Mouse (Mus musculus) urinary bladder, postnatal 36 days (tissue): ENCODE data around the gene Plxna1.

Experiments
- DNase-seq, 2 experiments: peaks; one replicate each; pipeline ENCODE4 v3.0.0; 2022; ENCODE audit warnings: low spot score in 2 of 2, mixed read lengths in 1 of 2

Gene Plxna1

DNA sequence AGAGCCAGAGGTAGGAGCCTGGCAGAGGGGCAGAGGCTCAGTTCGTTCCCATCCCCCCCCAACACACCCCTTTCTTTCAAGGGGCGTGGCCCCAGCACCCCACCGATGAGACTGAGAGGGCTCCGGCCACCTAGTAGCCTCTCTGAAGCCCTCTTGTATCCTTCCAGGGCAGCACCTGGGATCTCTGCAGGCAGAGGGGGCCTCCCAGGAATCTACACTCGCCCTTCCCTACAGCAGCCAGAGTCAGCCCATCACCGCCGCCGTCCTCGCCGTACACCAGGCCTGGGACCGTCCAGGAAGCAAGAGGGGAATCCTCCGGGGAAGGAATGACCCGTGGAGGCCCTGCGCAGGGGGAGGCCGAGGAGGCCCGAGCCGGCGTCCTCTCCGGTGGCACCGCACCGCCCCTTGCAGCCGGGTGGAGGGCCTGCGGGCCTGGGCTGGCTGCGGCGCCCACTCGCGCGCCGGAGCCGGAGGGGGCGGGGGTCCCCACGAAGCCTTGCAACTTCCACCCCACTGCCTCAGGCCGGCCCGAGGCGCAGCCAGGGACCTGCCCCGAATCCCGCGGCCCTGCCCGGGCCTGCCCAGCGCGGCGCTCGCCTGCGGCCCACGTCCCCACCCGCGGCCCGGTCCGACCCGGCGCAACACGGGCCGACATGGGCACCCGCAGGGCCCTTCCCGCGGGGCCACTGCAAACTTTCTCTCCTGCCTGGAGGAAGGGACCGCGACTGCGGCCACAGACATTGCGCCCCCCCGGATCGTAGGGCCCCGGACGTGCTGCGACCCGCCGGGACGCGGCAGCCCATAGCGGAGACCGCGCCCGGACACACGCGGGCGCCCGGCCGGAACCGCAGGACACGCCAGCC, 771 bp downstream of the Plxna1 start:
- DNase-seq = peak; percentile 37

- DNase-seq = no peak
Observed at GRCm38 (mm10) chr6:89360709-89361417, 1.6 kb downstream of the Plxna1 start.

DNA sequence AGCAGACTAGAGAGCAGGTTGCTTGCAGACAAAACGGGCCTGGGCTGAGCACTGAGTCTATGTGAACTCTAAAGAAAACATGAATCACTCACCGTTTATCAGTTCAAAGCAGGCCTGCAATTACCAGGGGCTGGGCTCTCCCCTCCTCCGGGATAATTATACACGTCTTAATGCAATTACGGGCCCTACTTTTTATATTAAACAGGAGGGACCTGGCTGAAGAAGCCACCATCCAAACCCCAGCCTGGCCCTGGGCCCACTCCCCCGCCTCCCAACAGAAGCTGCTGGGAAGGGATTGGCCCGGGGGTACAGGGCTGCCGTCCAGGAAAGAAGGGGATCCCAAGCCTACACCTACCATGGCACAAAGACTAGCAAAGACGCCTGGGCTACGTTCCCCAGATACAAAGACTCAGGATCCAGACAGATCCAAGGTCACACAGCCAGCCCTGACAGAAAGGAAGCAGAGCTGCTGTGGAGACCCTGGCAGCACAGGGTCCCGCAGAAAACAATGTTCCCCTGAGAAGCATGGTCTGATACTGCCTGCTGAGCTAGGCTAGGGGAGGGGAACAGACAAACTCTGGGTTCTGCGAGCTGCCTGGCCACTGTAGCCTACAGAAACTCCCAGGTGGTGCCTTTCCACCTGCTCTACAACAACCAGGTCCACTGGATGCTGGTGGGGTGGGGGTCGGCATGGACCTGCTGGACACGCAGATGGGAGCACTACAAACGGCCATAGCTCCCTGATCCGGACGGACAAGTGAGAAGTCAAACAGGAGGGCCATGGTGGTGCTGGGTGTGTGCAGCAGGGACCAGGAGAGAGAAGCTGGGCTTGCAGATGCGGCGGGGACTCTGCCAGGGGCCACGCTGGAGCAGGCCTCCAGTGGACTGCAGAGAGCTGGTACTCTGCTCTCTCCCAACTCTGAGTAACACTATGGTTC, 2.4 kb downstream of the Plxna1 start:
- no peak for DNase-seq

- DNase-seq = peak in 1 of 2 experiments; percentile 51
Observed at GRCm38 (mm10) chr6:89359192-89359591, 3.2 kb downstream of the Plxna1 start.

DNA sequence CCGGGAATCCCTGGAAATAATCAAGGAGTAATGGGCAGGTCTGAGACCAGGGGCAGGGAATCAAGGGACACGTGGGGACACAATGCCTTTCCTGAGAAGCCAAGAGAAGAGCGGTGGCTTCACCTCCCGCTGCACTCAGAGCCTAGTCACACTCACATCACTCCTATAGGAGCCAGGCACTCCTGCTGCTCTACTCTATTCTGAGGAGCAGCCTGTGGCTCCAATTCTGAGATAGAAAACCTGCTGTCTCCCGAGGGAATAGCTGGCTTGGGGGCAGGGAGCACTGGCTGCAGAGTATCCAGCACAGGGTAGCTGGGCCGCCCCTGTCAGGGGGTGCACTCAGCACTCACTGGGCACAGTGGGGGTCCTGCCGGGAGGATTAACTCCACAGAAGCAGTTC, 6.8 kb downstream of the Plxna1 start:
- DNase-seq = no peak

- DNase-seq = no peak
Observed at GRCm38 (mm10) chr6:89354726-89355125, 7.7 kb downstream of the Plxna1 start.

DNA sequence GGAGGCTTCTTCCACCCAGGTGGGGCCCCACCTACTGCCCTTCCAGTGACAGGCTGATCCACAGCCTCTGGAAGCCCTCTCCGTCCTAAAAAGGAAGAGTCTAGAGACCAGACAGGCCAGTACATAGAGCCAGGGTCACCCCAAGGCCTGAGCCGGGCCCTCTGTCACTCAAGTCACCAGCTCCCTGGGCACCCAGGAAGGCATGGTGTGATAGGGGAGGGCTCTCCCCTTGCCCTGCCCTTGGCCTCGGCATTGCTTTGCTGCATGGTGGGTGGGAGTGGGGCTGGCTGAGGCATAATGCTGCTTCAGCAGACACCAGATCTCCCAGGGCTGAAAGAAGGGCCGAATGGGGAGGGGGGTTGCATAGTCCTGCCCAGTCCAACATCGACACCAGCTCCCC, 8.3 kb downstream of the Plxna1 start:
- DNase-seq = no peak

DNA sequence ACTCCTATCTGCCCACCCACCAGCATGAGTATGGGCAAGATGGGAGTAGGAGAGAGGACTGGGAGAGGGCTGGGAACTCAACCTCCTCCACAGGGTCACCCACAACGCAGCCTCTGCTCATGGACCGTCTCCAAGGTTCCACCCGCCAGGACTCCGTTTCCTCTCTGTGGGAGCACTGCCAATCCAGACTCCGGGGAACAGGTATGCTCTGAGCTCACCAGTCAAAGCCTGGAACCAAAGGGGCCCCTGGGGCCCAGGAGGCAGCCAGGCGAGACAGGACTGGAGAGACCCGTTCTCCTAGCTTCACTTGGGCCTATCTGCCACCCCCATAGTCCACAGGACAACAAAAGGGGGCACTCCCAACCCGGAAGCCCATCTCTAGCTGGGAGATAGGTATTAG, 9.3 kb downstream of the Plxna1 start:
- DNase-seq = peak in 1 of 2 experiments; percentile 39

- DNase-seq = peak; percentile 41 to 61
Observed at GRCm38 (mm10) chr6:89351441-89352137, 10.8 kb downstream of the Plxna1 start.

GRCm38 (mm10) chr6:89350520-89350919, 11.9 kb downstream of the Plxna1 start:
- no peak for DNase-seq

DNA sequence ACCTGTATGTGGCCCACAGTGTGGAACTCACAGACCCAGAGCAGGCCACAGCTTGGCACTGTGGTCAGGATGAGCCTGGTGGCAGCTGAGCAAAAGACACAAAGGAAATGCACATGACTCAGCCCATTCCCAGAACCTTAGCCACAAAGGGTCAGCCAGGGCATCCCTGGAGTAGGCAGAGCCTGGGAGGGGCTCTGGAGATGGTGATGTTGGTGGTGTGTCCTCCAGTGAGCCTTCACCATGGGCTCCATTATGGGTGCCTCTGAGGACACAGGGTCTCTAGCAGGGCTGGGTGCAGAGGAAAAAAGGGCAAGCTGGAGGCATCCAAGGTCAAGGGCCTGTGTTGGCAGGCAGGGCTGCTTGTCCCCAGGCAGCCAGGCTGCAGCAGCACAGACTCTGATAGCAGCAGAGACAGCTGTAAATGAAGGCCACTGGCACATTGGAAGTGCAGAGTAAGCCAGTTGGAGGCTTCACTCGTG, 12.3 kb downstream of the Plxna1 start:
- no peak for DNase-seq

DNA sequence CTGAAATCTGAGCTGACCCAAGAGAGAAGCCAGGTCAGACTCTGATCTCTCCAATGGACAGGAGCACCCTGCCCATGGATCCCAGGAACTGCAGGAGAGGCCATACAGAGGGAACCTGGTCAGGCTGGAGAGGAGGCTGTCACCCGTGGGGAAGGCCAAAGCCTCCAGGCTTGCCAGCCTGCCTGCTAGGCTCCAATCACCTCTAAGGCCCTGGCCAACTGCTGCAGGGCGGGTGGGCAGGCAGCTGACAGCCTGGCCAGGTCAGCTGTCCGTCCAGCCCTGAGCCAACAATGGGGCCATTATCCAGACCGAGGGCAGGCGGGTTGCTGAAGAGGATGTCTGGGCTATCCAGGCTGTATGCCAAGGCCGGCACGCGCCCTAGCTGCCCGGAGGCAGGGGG, 14.1 kb downstream of the Plxna1 start:
- no peak for DNase-seq

DNA sequence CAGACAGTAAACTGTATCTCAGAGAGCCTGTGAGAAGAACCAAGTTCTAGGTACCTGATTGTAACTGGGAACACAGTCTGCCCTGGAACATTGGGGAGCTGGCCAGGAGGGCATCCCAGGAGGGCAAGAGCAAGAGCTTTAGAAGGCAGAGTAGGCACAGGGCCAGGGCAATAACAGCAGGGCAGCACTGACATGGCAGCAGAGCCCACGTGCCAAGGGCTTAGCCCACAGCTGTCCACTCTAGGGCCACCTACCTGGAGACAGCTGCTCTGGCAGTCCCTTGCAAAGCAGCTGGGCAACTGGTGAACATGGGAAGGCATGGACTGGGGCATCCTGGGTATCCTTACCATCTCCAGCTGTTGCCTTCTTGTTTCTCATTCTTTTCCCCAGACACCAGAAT, 14.6 kb downstream of the Plxna1 start:
- peak in 1 of 2 experiments; percentile 59 for DNase-seq

GRCm38 (mm10) chr6:89345855-89346254, 16.6 kb downstream of the Plxna1 start:
- no peak for DNase-seq

- no peak for DNase-seq
Observed at GRCm38 (mm10) chr6:89345486-89345785, 17.0 kb downstream of the Plxna1 start.

DNA sequence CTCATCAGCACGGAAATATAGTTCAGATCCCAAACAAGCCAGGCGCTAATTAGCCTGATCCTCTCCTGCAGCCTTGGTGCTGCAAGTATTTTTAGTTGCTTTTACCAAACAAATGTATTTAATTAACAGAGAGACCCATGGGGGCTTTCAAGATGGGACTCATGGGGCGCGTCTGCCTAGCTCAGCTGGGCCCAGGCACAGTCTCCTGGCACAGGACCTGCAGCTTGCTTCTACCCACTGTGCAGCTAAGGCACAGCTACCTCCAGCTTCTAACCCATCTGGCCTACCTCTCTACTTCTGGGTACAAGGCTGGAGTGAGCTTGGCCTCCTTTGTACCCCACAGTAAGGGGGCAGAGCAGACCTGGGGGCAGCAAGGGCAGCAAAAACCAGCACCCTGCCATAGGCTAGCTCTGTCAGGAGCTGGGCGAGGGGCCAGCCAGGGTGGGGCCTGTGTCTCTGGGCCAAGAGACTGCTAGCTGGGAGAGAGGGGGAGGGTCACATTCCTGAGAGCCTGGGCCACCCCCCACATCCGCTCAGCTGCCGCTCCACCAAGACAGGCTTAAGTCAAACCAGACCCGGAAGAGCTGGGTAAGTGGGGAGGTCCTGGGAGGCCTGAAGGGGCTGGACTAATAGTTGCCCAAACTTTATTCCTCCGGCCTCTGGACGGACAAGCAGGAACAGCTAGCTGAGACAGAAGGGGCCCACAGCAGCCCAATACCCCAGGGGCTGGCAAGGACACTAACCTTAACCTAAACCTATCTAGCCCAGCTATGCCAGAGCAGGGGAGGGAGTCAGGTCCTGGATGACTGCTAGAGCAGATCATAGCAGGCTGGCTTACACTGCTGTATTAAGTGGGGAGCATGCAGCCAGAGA, 17.6 kb downstream of the Plxna1 start:
- DNase-seq = peak; percentile 53 to 79

GRCm38 (mm10) chr6:89341981-89342380, 20.4 kb downstream of the Plxna1 start:
- DNase-seq = no peak

DNA sequence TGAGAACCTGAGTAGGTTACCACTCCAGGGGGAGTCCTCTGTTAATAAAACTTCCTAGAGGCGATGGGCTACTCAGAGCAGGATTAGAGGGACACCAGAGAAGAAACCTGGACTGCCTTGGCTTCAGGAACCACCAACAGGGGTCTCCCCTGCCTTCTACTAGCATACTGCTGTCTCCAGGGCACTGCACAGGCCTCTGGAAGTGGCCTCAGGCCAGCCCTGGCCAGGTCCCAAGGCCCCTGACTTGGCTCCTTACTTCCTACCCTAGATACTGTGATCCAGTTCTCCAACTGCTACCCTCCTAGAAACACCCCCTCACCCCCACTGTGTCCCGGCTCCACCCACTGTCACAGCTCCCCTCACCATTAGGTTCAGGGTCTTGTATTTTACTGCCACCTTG, 23.0 kb downstream of the Plxna1 start:
- peak in 1 of 2 experiments; percentile 64 for DNase-seq

GRCm38 (mm10) chr6:89338733-89339132, 23.7 kb downstream of the Plxna1 start:
- no peak for DNase-seq

DNA sequence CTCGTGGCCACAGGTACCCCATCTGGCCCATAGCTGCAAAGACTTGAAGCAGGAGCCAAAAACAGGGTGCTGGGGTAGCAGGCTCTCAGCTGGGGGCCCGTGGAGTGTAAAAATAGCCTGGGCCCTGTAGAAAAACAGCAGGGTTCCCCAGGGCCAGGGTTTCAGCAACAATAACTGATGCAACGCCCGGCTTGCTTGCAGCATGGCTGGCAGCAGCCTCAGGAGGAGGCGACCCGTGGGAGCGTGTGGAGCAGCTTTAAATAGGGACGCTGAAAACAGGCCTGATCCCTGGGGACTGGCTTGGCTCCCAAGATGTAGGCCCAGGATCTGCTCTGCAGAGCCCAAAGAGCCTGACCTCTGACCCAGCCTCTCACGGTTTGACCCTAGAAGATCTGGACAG, 24.8 kb downstream of the Plxna1 start:
- peak in 1 of 2 experiments; percentile 65 for DNase-seq
